ENCODE assay signal across 45 mouse cellular contexts in genomic region chr3:138231531-138231930, GRCm38 (mm10). TPM values are rescaled to one million over a fixed set of nuclear protein-coding genes. Genes with fewer than 3 reads are reported as not detected.
"Had no signal": no experiment of that assay in that cellular context is flagged by ENCODE, and none has a peak within 500 bp of the region (broad histone marks: within the 10 kb centered on the region; RNA-seq: fewer than 3 reads in every experiment).

No protein-coding gene starts in this region.

- H3K9ac ChIP-seq: limb, embryonic 12.5 days; limb, embryonic 13.5 days; limb, embryonic 15.5 days; liver, embryonic 12.5 days; liver, embryonic 13.5 days; liver, embryonic 14.5 days; liver, embryonic 15.5 days; liver, postnatal 0 days; lung, embryonic 14.5 days; lung, embryonic 15.5 days; midbrain, embryonic 12.5 days; midbrain, embryonic 13.5 days; midbrain, embryonic 15.5 days; neural tube, embryonic 12.5 days had no signal

- H3K9me3 ChIP-seq: limb, embryonic 10.5 days; limb, embryonic 12.5 days; limb, embryonic 13.5 days; limb, embryonic 15.5 days; liver, embryonic 12.5 days; liver, embryonic 13.5 days; liver, embryonic 15.5 days; lung, embryonic 15.5 days; megakaryocyte, embryonic 14.5 days; midbrain, embryonic 10.5 days; midbrain, embryonic 12.5 days; midbrain, embryonic 13.5 days; midbrain, embryonic 15.5 days; neural tube, embryonic 12.5 days had no signal

- H3K36me3 ChIP-seq: limb, embryonic 10.5 days; limb, embryonic 12.5 days; limb, embryonic 13.5 days; limb, embryonic 15.5 days; liver, embryonic 12.5 days; liver, embryonic 13.5 days; liver, embryonic 15.5 days; lung, embryonic 15.5 days; midbrain, embryonic 10.5 days; midbrain, embryonic 12.5 days; midbrain, embryonic 13.5 days; midbrain, embryonic 15.5 days; neural tube, embryonic 12.5 days had no signal

- H3K27me3 ChIP-seq: limb, embryonic 13.5 days; limb, embryonic 15.5 days; liver, embryonic 12.5 days; liver, embryonic 13.5 days; liver, embryonic 15.5 days; lung, embryonic 15.5 days; midbrain, embryonic 12.5 days; midbrain, embryonic 13.5 days; midbrain, embryonic 15.5 days; neural tube, embryonic 12.5 days had no signal

- DNase-seq: left cerebral cortex, postnatal 4 days; liver; liver, embryonic 13.5 days; liver, postnatal 0 days; lung, adult 18-20 months; lung, adult 2 months; lung, embryonic 14.5 days; lung, postnatal 10 days; lung, postnatal 14 days; lung, postnatal 36 days; lung, postnatal 4 days; midbrain, embryonic 14.5 days had no signal

- H3K4me2 ChIP-seq: limb, embryonic 12.5 days; limb, embryonic 13.5 days; limb, embryonic 15.5 days; liver, embryonic 12.5 days; liver, embryonic 13.5 days; liver, embryonic 15.5 days; lung, embryonic 14.5 days; lung, embryonic 15.5 days; midbrain, embryonic 11.5 days; midbrain, embryonic 12.5 days; midbrain, embryonic 13.5 days; midbrain, embryonic 15.5 days; neural tube, embryonic 12.5 days had no signal

- H3K27ac ChIP-seq: left cerebral cortex, adult 2 months; limb, embryonic 10.5 days; limb, embryonic 13.5 days; limb, embryonic 15.5 days; liver, embryonic 12.5 days; liver, embryonic 13.5 days; liver, embryonic 14.5 days; liver, embryonic 15.5 days; lung, embryonic 15.5 days; macrophage; midbrain, embryonic 10.5 days; midbrain, embryonic 12.5 days; midbrain, embryonic 13.5 days; midbrain, embryonic 15.5 days; neural tube, embryonic 12.5 days had no signal

- H3K4me3 ChIP-seq: left cerebral cortex, adult 2 months; limb, embryonic 10.5 days; limb, embryonic 12.5 days; limb, embryonic 13.5 days; limb, embryonic 15.5 days; liver, embryonic 12.5 days; liver, embryonic 13.5 days; liver, embryonic 15.5 days; lung, embryonic 15.5 days; megakaryocyte, embryonic 14.5 days; midbrain, embryonic 10.5 days; midbrain, embryonic 12.5 days; midbrain, embryonic 13.5 days; midbrain, embryonic 15.5 days; myocyte; neural tube, embryonic 12.5 days had no signal

- ATAC-seq: liver, embryonic 12.5 days; liver, postnatal 0 days; lung, postnatal 0 days; midbrain, embryonic 13.5 days; midbrain, embryonic 15.5 days; midbrain, embryonic 16.5 days had no signal

- H3K4me1 ChIP-seq: limb, embryonic 10.5 days; limb, embryonic 12.5 days; limb, embryonic 13.5 days; limb, embryonic 15.5 days; liver, embryonic 12.5 days; liver, embryonic 13.5 days; liver, embryonic 15.5 days; midbrain, embryonic 12.5 days; midbrain, embryonic 13.5 days; midbrain, embryonic 15.5 days; neural tube, embryonic 12.5 days had no signal

RNA-seq across cellular contexts. Expression of gene Adh7, which starts 14.0 kb away (rescaled TPM):
- total RNA-seq: left cerebral cortex, postnatal 25 days; megakaryocyte progenitor cell, adult 5-6 weeks; megakaryocyte, adult 5-6 weeks; megakaryocyte-erythroid progenitor cell, adult 5-6 weeks; monocyte, adult 5-6 weeks had no signal
- polyA plus RNA-seq: limb, embryonic 11.5 days; macrophage; neural tube, embryonic 12.5 days had no signal

RNA-seq across cellular contexts. Expression of gene Adh1, which starts 29.3 kb away (rescaled TPM):
- total RNA-seq: megakaryocyte progenitor cell, adult 5-6 weeks; megakaryocyte-erythroid progenitor cell, adult 5-6 weeks; monocyte, adult 5-6 weeks had no signal
- polyA plus RNA-seq: macrophage, myocyte had no signal

RNA-seq across cellular contexts. Expression of gene 4930579F01Rik, which starts 37.9 kb away (rescaled TPM):
- total RNA-seq: left cerebral cortex, adult 2 months; left cerebral cortex, adult 8-10 months; left cerebral cortex, postnatal 10 days; left cerebral cortex, postnatal 14 days; left cerebral cortex, postnatal 25 days; left cerebral cortex, postnatal 36 days; left cerebral cortex, postnatal 4 days; megakaryocyte progenitor cell, adult 5-6 weeks; megakaryocyte, adult 5-6 weeks; megakaryocyte-erythroid progenitor cell, adult 5-6 weeks; midbrain, postnatal 0 days; monocyte, adult 5-6 weeks had no signal
- polyA plus RNA-seq: limb, embryonic 10.5 days; limb, embryonic 11.5 days; limb, embryonic 12.5 days; limb, embryonic 15.5 days; liver, embryonic 12.5 days; liver, embryonic 13.5 days; liver, embryonic 14.5 days; liver, embryonic 15.5 days; liver, embryonic 16.5 days; liver, postnatal 0 days; lung, adult 2 months; lung, postnatal 0 days; macrophage; midbrain, embryonic 10.5 days; midbrain, embryonic 11.5 days; midbrain, embryonic 12.5 days; midbrain, embryonic 13.5 days; midbrain, embryonic 14.5 days; midbrain, embryonic 15.5 days; midbrain, embryonic 16.5 days; midbrain, postnatal 0 days; myocyte; neural tube, embryonic 11.5 days; neural tube, embryonic 12.5 days had no signal
